Mouse (Mus musculus) liver, embryonic 11.5 days (tissue): ENCODE results near the gene Tenm3. TPM values are rescaled to one million over a fixed set of nuclear protein-coding genes. Genes with fewer than 3 reads are reported as not detected.

Experiments used
- ATAC-seq: fragments of 200-750 bp; cut with Nextera tagmentation; replicated peaks from 2 replicates; pipeline ENCODE4 v1.8.0; 2017; ENCODE audit warnings: moderate number of reproducible peaks, mild to moderate bottlenecking, moderate TSS enrichment, moderate library complexity; ENCODE audit not compliant: low FRiP score
- DNase-seq: peaks from one replicate; pipeline ENCODE4 v3.0.0-alpha.2; 2017; ENCODE audit warnings: low spot score
- H3K27ac ChIP-seq: fragments of 300-500 bp; sonication (generic); 2 replicates; pipeline ENCODE4 v1.5.1; 2014; ENCODE audit warnings: mild to moderate bottlenecking, low read depth, low read length, control low read depth
- H3K27me3 ChIP-seq: fragments of 300-500 bp; sonication (generic); replicated peaks from 2 replicates; pipeline ENCODE4 v1.6.1; 2014; ENCODE audit warnings: low read length, mixed read lengths; ENCODE audit not compliant: control insufficient read depth, insufficient read depth
- H3K36me3 ChIP-seq: fragments of 300-500 bp; sonication (generic); 2 replicates; pipeline ENCODE4 v1.6.1; 2014; ENCODE audit warnings: mild to moderate bottlenecking, low read length, moderate library complexity, mixed read lengths; ENCODE audit not compliant: control insufficient read depth, insufficient read depth
- H3K4me1 ChIP-seq: fragments of 300-500 bp; sonication (generic); replicated peaks from 2 replicates; pipeline ENCODE4 v1.6.1; 2014; ENCODE audit warnings: low read length, mixed read lengths; ENCODE audit not compliant: control insufficient read depth, insufficient read depth
- H3K4me2 ChIP-seq: fragments of 300-500 bp; sonication (generic); 2 replicates; pipeline ENCODE4 v1.6.1; 2014; ENCODE audit warnings: mild to moderate bottlenecking, control low read depth, moderate library complexity
- H3K4me3 ChIP-seq: fragments of 300-500 bp; sonication (generic); 2 replicates; pipeline ENCODE4 v1.5.1; 2014; ENCODE audit warnings: low read depth, low read length, control low read depth
- H3K9ac ChIP-seq: fragments of 300-500 bp; sonication (generic); 2 replicates; pipeline ENCODE4 v1.6.1; 2014; ENCODE audit warnings: low read depth, low read length, control low read depth
- H3K9me3 ChIP-seq: fragments of 300-500 bp; sonication (generic); 2 replicates; pipeline ENCODE4 v1.6.1; 2016; ENCODE audit warnings: low read length, inconsistent platforms, mixed read lengths; ENCODE audit not compliant: control insufficient read depth
- WGBS: fragments of 180-500 bp; shearing (Covaris S2); extraction: QIAGEN DNeasy Blood & Tissue Kit; methylation state at CpG from one replicate; pipeline ENCODE4 v1.1.7; 2014; 5-methylcytosine and 5-hydroxymethylcytosine counted together
- polyA plus RNA-seq: library from polyadenylated mRNA; unstranded; fragments of >200 nt; fragmentation: Nextera tagmentation; extraction: Ambion mirVana; gene quantifications from 2 replicates; pipeline ENCODE4 v1.2.1, GENCODE M21; 2014

Gene Tenm3
- polyA plus RNA-seq, 1 experiment from 2014 or later = 13.6 TPM

DNA sequence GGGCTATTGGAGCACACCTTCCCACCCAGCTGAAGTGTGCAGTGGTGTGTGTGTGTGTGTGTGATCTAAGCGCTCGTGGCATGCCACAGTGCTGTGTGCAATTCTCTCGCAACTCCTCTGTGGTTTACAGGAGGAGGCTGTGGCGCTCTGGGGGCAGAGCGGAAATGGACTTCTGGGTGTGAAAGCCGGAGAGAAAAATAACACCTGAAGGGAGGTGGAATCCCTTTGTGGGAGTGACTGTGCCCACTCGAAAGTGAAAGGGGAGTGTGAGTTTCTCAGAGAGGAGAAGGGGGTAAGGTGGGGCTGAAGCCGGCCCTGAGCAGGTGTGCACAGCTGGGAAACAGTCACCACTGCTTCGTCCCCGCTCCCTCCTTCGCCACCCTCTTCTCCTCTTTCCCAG, 418.6 kb downstream of the Tenm3 start:
- no peak for DNase-seq
- Histone ChIP-seq H3K27ac (no peak overlapping the region), H3K4me3 (no peak overlapping the region), H3K9me3 (no peaks in the 10 kb centered on the region), H3K27me3 (no peaks in the 10 kb centered on the region), H3K36me3 (no peaks in the 10 kb centered on the region), H3K4me1 (no peaks in the 10 kb centered on the region), H3K4me2 (no peak overlapping the region), H3K9ac (no peak overlapping the region)
- no peak for ATAC-seq
- WGBS = 83% methylated on average over 11 of the region's 11 CpGs

DNA sequence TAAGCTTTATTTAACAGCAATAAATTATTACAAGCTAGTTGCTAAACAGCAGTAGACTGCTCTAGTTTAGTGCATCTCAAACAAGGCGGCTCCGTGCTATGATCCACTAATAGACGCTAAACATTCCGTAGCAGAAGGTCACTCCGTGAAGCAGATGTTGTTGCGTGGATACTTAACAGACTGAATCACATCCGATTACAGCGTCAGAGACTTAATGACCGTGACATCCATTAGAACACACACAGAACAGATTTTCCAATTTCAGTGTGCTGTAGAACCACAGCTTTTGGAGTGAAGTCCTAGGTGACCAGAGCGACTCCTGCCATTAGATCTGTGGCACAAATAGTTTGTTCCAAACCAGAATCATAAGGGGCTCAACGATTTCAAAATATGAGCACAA, 426.0 kb downstream of the Tenm3 start:
- Histone ChIP-seq H3K27me3 (no peaks in the 10 kb centered on the region), H3K36me3 (no peaks in the 10 kb centered on the region), H3K9me3 (no peaks in the 10 kb centered on the region), H3K27ac (no peak overlapping the region), H3K4me3 (no peak overlapping the region), H3K9ac (no peak overlapping the region), H3K4me1 (no peaks in the 10 kb centered on the region), H3K4me2 (no peak overlapping the region)
- DNase-seq (no peak), ATAC-seq (no peak)
- 88% methylated on average over 11 of the region's 11 CpGs for WGBS

DNA sequence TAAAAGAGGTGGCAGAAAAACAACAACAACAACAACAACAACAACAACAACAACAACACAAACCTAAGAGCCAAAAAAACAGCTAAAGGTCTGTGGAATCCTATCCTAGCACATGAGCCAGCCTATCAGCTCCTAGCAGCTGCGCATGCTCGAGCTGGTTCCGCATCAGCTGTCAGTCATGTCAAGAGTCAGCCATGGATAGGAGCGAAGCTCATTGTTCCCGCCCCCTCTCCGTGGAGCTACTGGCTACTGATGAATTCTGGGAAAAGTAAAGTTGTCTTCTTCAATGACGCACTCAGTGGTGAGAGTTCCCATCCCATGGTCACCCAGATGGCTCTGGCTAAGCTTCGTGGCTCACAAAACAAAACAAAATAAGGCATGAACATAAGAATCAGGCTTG, 432.8 kb downstream of the Tenm3 start:
- no peak for DNase-seq
- Histone ChIP-seq H3K27ac (no peak overlapping the region), H3K4me3 (no peak overlapping the region), H3K27me3 (no peaks in the 10 kb centered on the region), H3K9me3 (no peaks in the 10 kb centered on the region; the same call in 1 of the 2 replicates), H3K4me2 (no peak overlapping the region), H3K9ac (no peak overlapping the region), H3K4me1 (no peaks in the 10 kb centered on the region), H3K36me3 (0 out of 2 replicates have a peak, but pooled peaks cover 3% of the 10 kb centered on the region)
- ATAC-seq = no peak
- 90% methylated on average over 8 of the region's 8 CpGs for WGBS

- no peaks in the 10 kb centered on the region for H3K27me3 ChIP-seq
- no peak overlapping the region for H3K27ac ChIP-seq
- ATAC-seq = no peak
- H3K36me3 ChIP-seq = no peaks in the 10 kb centered on the region
- no peak for DNase-seq
- H3K4me2 ChIP-seq = no peak overlapping the region
- no peaks in the 10 kb centered on the region for H3K4me1 ChIP-seq
- 73% methylated on average over 12 of the region's 12 CpGs for WGBS
- H3K9me3 ChIP-seq = no peaks in the 10 kb centered on the region
- no peak overlapping the region for H3K9ac ChIP-seq
- no peak overlapping the region for H3K4me3 ChIP-seq
Observed at GRCm38 (mm10) chr8:48400572-48400972, 443.2 kb downstream of the Tenm3 start.

GRCm38 (mm10) chr8:48385833-48386232, 457.9 kb downstream of the Tenm3 start:
- H3K27ac ChIP-seq = no peak overlapping the region
- DNase-seq = no peak
- H3K9me3 ChIP-seq = no peaks in the 10 kb centered on the region
- H3K27me3 ChIP-seq = no peaks in the 10 kb centered on the region
- no peaks in the 10 kb centered on the region for H3K4me1 ChIP-seq
- ATAC-seq = no peak
- no peak overlapping the region for H3K9ac ChIP-seq
- WGBS = 86% methylated on average over 10 of the region's 10 CpGs
- H3K4me2 ChIP-seq = no peak overlapping the region
- no peaks in the 10 kb centered on the region for H3K36me3 ChIP-seq
- H3K4me3 ChIP-seq = no peak overlapping the region

DNA sequence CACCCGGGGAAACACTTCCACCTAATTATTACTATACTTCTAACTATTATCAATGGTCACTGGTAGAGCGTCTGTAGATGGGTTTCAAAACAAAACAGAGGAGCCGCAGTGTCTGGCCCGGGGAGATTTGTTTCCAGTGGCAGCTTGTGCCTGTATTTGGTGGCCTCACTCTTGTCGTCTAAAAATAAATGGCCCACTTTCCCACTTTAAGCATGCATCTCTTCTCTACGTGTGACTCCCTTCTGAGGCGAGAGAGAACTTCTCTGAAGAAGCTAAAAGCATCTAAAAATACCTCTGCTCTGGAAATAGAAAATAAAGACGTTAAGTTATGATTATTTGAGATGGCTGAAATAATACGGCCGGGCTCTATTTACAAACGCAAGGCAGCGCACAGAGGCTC, 463.7 kb downstream of the Tenm3 start:
- ATAC-seq (no peak), DNase-seq (no peak)
- H3K9ac ChIP-seq = no peak overlapping the region
- no peak overlapping the region for H3K4me3 ChIP-seq
- H3K27me3 ChIP-seq = no peaks in the 10 kb centered on the region
- no peaks in the 10 kb centered on the region for H3K36me3 ChIP-seq
- H3K27ac ChIP-seq = no peak overlapping the region
- H3K4me2 ChIP-seq = no peak overlapping the region
- H3K4me1 ChIP-seq = no peaks in the 10 kb centered on the region
- 78% methylated on average over 12 of the region's 12 CpGs for WGBS
- H3K9me3 ChIP-seq = no peaks in the 10 kb centered on the region

GRCm38 (mm10) chr8:48376774-48377173, 467.0 kb downstream of the Tenm3 start:
- no peak overlapping the region for H3K27ac ChIP-seq
- no peaks in the 10 kb centered on the region for H3K27me3 ChIP-seq
- no peak overlapping the region for H3K9ac ChIP-seq
- H3K36me3 ChIP-seq = no peaks in the 10 kb centered on the region
- WGBS = 80% methylated on average over 6 of the region's 6 CpGs
- H3K4me1 ChIP-seq = no peaks in the 10 kb centered on the region
- no peak for DNase-seq
- H3K4me2 ChIP-seq = no peak overlapping the region
- no peak overlapping the region for H3K4me3 ChIP-seq
- ATAC-seq = no peak
- no peaks in the 10 kb centered on the region for H3K9me3 ChIP-seq

GRCm38 (mm10) chr8:48375183-48375582, 468.6 kb downstream of the Tenm3 start:
- Histone ChIP-seq H3K4me1 (no peaks in the 10 kb centered on the region), H3K4me3 (no peak overlapping the region), H3K9me3 (no peaks in the 10 kb centered on the region), H3K9ac (no peak overlapping the region), H3K4me2 (no peak overlapping the region), H3K27ac (no peak overlapping the region), H3K36me3 (no peaks in the 10 kb centered on the region), H3K27me3 (no peaks in the 10 kb centered on the region)
- ATAC-seq (no peak), DNase-seq (no peak)
- 78% methylated on average over 5 of the region's 5 CpGs for WGBS

- Histone ChIP-seq H3K9ac (no peak overlapping the region), H3K4me3 (no peak overlapping the region), H3K36me3 (no peaks in the 10 kb centered on the region), H3K27me3 (no peaks in the 10 kb centered on the region), H3K4me1 (no peaks in the 10 kb centered on the region), H3K27ac (no peak overlapping the region), H3K9me3 (no peaks in the 10 kb centered on the region), H3K4me2 (no peak overlapping the region)
- whole genome bisulfite sequencing = 87% methylated on average over 11 of the region's 11 CpGs
- DNase-seq (no peak), ATAC-seq (no peak)
Observed at GRCm38 (mm10) chr8:48373404-48373803, 470.3 kb downstream of the Tenm3 start.
